Mouse (Mus musculus) gastrocnemius, adult 8-10 months (tissue): ENCODE results near the gene Adgrg4. TPM values are rescaled to one million over a fixed set of nuclear protein-coding genes. Genes with fewer than 3 reads are reported as not detected.

ENCODE experiments used
- DNase-seq, 2 experiments: peaks; one replicate each; pipeline ENCODE4 v3.0.0; 2022; ENCODE audit warnings: low spot score in 2 of 2
- total RNA-seq, 4 experiments: library from RNA; stranded (reverse); gene quantifications; 2 replicates each; pipeline ENCODE4 v1.2.4; 2022

The Adgrg4 gene
- total RNA-seq: not detected

- DNase-seq: no peak
These were observed at the start of gene Adgrg4 for GRCm38 (mm10) chrX:56869863-56870262. Gene Adgrg4, plus strand, starts transcription at chrX:56870163.

GRCm38 (mm10) chrX:56821765-56822603, 48.0 kb upstream of the Adgrg4 start, which contains the start of gene Map7d3:
Gene Map7d3, minus strand, starts transcription at chrX:56822326.
- peak in 1 of 2 experiments; percentile 3 for DNase-seq

- DNase-seq: no peak
These were observed 42.5 kb upstream of the Adgrg4 start for GRCm38 (mm10) chrX:56827492-56827891.

- DNase-seq: no peak
These were observed 34.1 kb upstream of the Adgrg4 start for GRCm38 (mm10) chrX:56835842-56836241.

GRCm38 (mm10) chrX:56839369-56839768, 30.6 kb upstream of the Adgrg4 start:
- no peak for DNase-seq

GRCm38 (mm10) chrX:56841255-56841654, 28.7 kb upstream of the Adgrg4 start:
- DNase-seq: no peak

GRCm38 (mm10) chrX:57012891-57013290, 142.9 kb downstream of the Adgrg4 start:
- no peak for DNase-seq

- no peak for DNase-seq
These were observed 172.8 kb downstream of the Adgrg4 start, which contains the start of gene Brs3 for GRCm38 (mm10) chrX:57042774-57043173. Gene Brs3, plus strand, starts transcription at chrX:57043074.

GRCm38 (mm10) chrX:57043869-57044268, 173.9 kb downstream of the Adgrg4 start:
- DNase-seq: no peak

Other genes with a start within 250 kb of the Adgrg4 start
- gene Fhl1, start 138.4 kb upstream of the Adgrg4 start, total RNA-seq: 1,000 to 10,000 TPM in 2 of 4 experiments, 100 to 1,000 TPM in 2; 965 to 1,061 (median 1,004) TPM
- gene Map7d3, start 47.8 kb upstream of the Adgrg4 start, total RNA-seq: under 1 TPM; 0.10 to 0.22 (median 0.18) TPM
- not detected for gene Brs3, start 172.9 kb downstream of the Adgrg4 start, total RNA-seq
- gene Htatsf1, start 183.4 kb downstream of the Adgrg4 start, total RNA-seq: 100 to 1,000 TPM in 2 of 4 experiments, 10 to 100 TPM in 2; 85.3 to 108 (median 99.4) TPM
- not detected for gene Vgll1, start 217.9 kb downstream of the Adgrg4 start, total RNA-seq